9 mouse cellular contexts compared by ENCODE assay signal in the genomic region with DNA sequence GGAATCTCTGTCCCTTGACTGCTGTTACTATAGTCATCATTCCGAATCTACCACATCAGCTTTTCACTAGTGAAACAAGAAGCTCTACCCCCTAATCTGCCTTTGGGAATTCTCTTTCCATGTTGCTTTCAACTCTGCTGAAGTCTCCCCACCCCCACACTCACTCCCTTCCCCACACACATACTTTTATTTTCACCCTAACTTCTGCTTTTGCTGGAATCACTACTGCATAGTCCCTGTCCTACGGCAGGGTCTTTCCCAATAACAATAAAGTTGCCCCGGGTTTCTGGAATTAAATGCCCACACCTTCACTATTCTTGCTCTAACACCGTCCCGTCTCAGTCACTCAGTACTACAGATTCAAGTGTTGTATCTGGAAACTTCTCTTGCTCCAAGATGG. TPM values are rescaled to one million over a fixed set of nuclear protein-coding genes. Genes with fewer than 3 reads are reported as not detected.
DNase-seq lines count a peak whose midpoint lies in the region; ATAC-seq and TF ChIP-seq lines count a peak whose summit lies in the region.
"Had no signal": no experiment of that assay in that cellular context is flagged by ENCODE, and none has a peak within 500 bp of the region (broad histone marks: within the 10 kb centered on the region; RNA-seq: fewer than 3 reads in every experiment).

No protein-coding gene starts in this region.

- TF ChIP-seq CTCF in intestine, postnatal 0 days (IDR thresholded peaks at IDR 0.05; ENCODE audit: low read depth), result no peak

- DNase-seq in kidney, adult 8-10 months, result no peak
- no peak for DNase-seq in embryonic facial prominence, embryonic 14.5 days (ENCODE audit: low spot score)
- DNase-seq in cerebellum, postnatal 25 days, result no peak
- DNase-seq in embryo, embryonic 10.5 days (ENCODE audit: low spot score), result no peak
- no peak for DNase-seq in retina, postnatal 1 day

- 76% methylated on average over 5 of the region's 5 CpGs for WGBS in kidney, embryonic 15.5 days
- WGBS in embryonic facial prominence, embryonic 14.5 days, result 65% methylated on average over 5 of the region's 5 CpGs
- WGBS in intestine, postnatal 0 days, result 72% methylated on average over 5 of the region's 5 CpGs

- H3K9ac ChIP-seq in kidney, embryonic 15.5 days, result no peak overlapping the region
- peak overlapping the region; percentile 47; the same call in 1 of the 2 replicates for H3K9ac ChIP-seq in embryonic facial prominence, embryonic 14.5 days (ENCODE audit: low read depth, low read length)
- no peak overlapping the region for H3K9ac ChIP-seq in intestine, postnatal 0 days (ENCODE audit: low read depth, low read length)
- H3K9ac ChIP-seq: liver, embryonic 14.5 days had no signal

- H3K9me3 ChIP-seq in kidney, embryonic 15.5 days (replicated peaks), result no peaks in the 10 kb centered on the region
- H3K9me3 ChIP-seq in embryonic facial prominence, embryonic 14.5 days (ENCODE audit: control insufficient read depth, low read length), result no peaks in the 10 kb centered on the region
- H3K9me3 ChIP-seq in intestine, postnatal 0 days (ENCODE audit: control insufficient read depth), result no peaks in the 10 kb centered on the region

- peaks cover 26% of the 10 kb centered on the region for H3K4me1 ChIP-seq in kidney, embryonic 15.5 days
- no peaks in the 10 kb centered on the region for H3K4me1 ChIP-seq in embryonic facial prominence, embryonic 14.5 days (ENCODE audit: control insufficient read depth, insufficient read depth, low read length)
- peaks cover 3% of the 10 kb centered on the region; the same call in 1 of the 2 replicates for H3K4me1 ChIP-seq in intestine, postnatal 0 days (replicated peaks; ENCODE audit: control insufficient read depth, insufficient read depth, low read length)

- H3K4me2 ChIP-seq in kidney, embryonic 15.5 days, result peak overlapping the region; percentile 53
- H3K4me2 ChIP-seq in embryonic facial prominence, embryonic 14.5 days (ENCODE audit: low read depth, low read length), result peak overlapping the region; percentile 52
- H3K4me2 ChIP-seq in intestine, postnatal 0 days (replicated peaks; ENCODE audit: low read depth), result peak overlapping the region; percentile 54
- H3K4me2 ChIP-seq in myocyte (ENCODE audit: low read depth), result peak overlapping the region; percentile 71

- no peak for TF ChIP-seq POLR2A in myocyte (IDR thresholded peaks at IDR 0.05; ENCODE audit: insufficient read length, low read depth)

- no peak overlapping the region for H3ac ChIP-seq in myocyte (ENCODE audit: control insufficient read depth, insufficient read length)

- peak overlapping the region; percentile 28; the same call in 1 of the 2 replicates for H3K4me3 ChIP-seq in kidney, embryonic 15.5 days (replicated peaks)
- peak overlapping the region; percentile 16 for H3K4me3 ChIP-seq in embryonic facial prominence, embryonic 14.5 days (ENCODE audit: low read depth, low read length)
- 0 out of 2 replicates have a peak overlapping the region, but pooled peaks have one; percentile 17 for H3K4me3 ChIP-seq in intestine, postnatal 0 days (ENCODE audit: low read depth, low read length)
- no peak overlapping the region for H3K4me3 ChIP-seq in myocyte

- H3K27me3 ChIP-seq in kidney, embryonic 15.5 days, result no peaks in the 10 kb centered on the region
- H3K27me3 ChIP-seq in embryonic facial prominence, embryonic 14.5 days (replicated peaks; ENCODE audit: control insufficient read depth, insufficient read depth, low read length), result no peaks in the 10 kb centered on the region
- H3K27me3 ChIP-seq in intestine, postnatal 0 days (replicated peaks; ENCODE audit: control insufficient read depth, insufficient read depth, low read length), result no peaks in the 10 kb centered on the region
- no peaks in the 10 kb centered on the region for H3K27me3 ChIP-seq in myocyte (ENCODE audit: control insufficient read depth, insufficient read depth, insufficient read length)

- no peaks in the 10 kb centered on the region for H3K79me2 ChIP-seq in myocyte (ENCODE audit: control insufficient read depth, insufficient read depth)

- peak overlapping the region; percentile 54; the same call in 1 of the 2 replicates for H3K27ac ChIP-seq in kidney, embryonic 15.5 days
- peak overlapping the region; percentile 64 for H3K27ac ChIP-seq in embryonic facial prominence, embryonic 14.5 days (replicated peaks; ENCODE audit: low read depth, low read length)
- H3K27ac ChIP-seq in intestine, postnatal 0 days (ENCODE audit: low read depth, low read length), result no peak overlapping the region
- H3K27ac ChIP-seq: liver, embryonic 14.5 days had no signal

- no peak; the same call in 1 of the 2 replicates for ATAC-seq in kidney, embryonic 15.5 days (replicated peaks; ENCODE audit: low FRiP score)
- ATAC-seq in embryonic facial prominence, embryonic 14.5 days (ENCODE audit: low read depth), result no peak; the same call in 1 of the 2 replicates
- ATAC-seq in intestine, postnatal 0 days, result no peak

- no peaks in the 10 kb centered on the region for H3K36me3 ChIP-seq in kidney, embryonic 15.5 days
- H3K36me3 ChIP-seq in embryonic facial prominence, embryonic 14.5 days (ENCODE audit: control insufficient read depth, insufficient read depth, low read length), result no peaks in the 10 kb centered on the region
- H3K36me3 ChIP-seq in intestine, postnatal 0 days (ENCODE audit: control insufficient read depth, insufficient read depth), result no peaks in the 10 kb centered on the region
- no peaks in the 10 kb centered on the region for H3K36me3 ChIP-seq in myocyte (ENCODE audit: control insufficient read depth, insufficient read depth)

TF ChIP-seq in myocyte, 11 proteins besides CTCF, POLR2A, EP300 and RAD21:
- TF ChIP-seq MYOD1 (IDR thresholded peaks at IDR 0.05; ENCODE audit: control insufficient read depth in 1 of 3, insufficient read length in 2 of 3, low read depth in 2 of 3) (no peak), CEBPB (IDR thresholded peaks at IDR 0.05; ENCODE audit: insufficient read depth, poor library complexity, severe bottlenecking) (no peak), USF1 (IDR thresholded peaks at IDR 0.05; ENCODE audit: low read depth) (no peak), REST (IDR thresholded peaks at IDR 0.05; ENCODE audit: insufficient read depth, insufficient read length) (no peak)

RNA-seq across cellular contexts. Expression of a gene that starts 12.2 kb away (rescaled TPM):
- polyA plus RNA-seq in kidney, embryonic 15.5 days (2015; fragmentation: Nextera tagmentation; extraction: Ambion mirVana), result 0.73 TPM in 2 replicates
- polyA plus RNA-seq in embryonic facial prominence, embryonic 14.5 days (2014; fragmentation: Nextera tagmentation; extraction: Ambion mirVana), result 0.68 and 0.83 TPM in 2 replicates
- 0.16 and 0.17 TPM in 2 replicates for polyA plus RNA-seq in intestine, postnatal 0 days (2015; fragmentation: Nextera tagmentation; extraction: Ambion mirVana)
- polyA plus RNA-seq in myocyte (2012; fragmentation: generic; extraction: Trizol), result 0.85 TPM
